Mouse (Mus musculus) ovary, postnatal 14 days (tissue): ENCODE data around the gene Gsta4.
A peak's percentile ranks its signal among the peaks of the same experiment; 100 is the strongest.
"Not testable (repeated sequence)": the region's sequence is repeated elsewhere in the genome, so short reads cannot be mapped to it uniquely, and the experiment has no call there.

Experiments
- DNase-seq: peaks from one replicate; pipeline ENCODE4 v3.0.0; 2022; ENCODE audit warnings: low spot score

Gene Gsta4

GRCm38 (mm10) chr9:78178197-78178596 lies 4.4 kb upstream of the Gsta4 start:
- DNase-seq, result no peak

GRCm38 (mm10) chr9:78179071-78179470 lies 3.5 kb upstream of the Gsta4 start:
- no peak for DNase-seq

- no peak for DNase-seq
Measured at GRCm38 (mm10) chr9:78185686-78186085, 3.1 kb downstream of the Gsta4 start.

- DNase-seq, result no peak
Measured at GRCm38 (mm10) chr9:78188910-78189309, 6.3 kb downstream of the Gsta4 start.

GRCm38 (mm10) chr9:78190651-78191634 lies 8.4 kb downstream of the Gsta4 start:
- no peak for DNase-seq

GRCm38 (mm10) chr9:78191736-78192135 lies 9.2 kb downstream of the Gsta4 start:
- peak; percentile 51 for DNase-seq

- DNase-seq, result peak; percentile 42
Measured at GRCm38 (mm10) chr9:78193902-78194597, 11.5 kb downstream of the Gsta4 start.

GRCm38 (mm10) chr9:78195034-78195433 lies 12.5 kb downstream of the Gsta4 start:
- no peak for DNase-seq

- no peak for DNase-seq
Measured at GRCm38 (mm10) chr9:78197801-78198200, 15.2 kb downstream of the Gsta4 start.

- DNase-seq, result no peak
Measured at GRCm38 (mm10) chr9:78204194-78204593, 21.6 kb downstream of the Gsta4 start.

GRCm38 (mm10) chr9:78208956-78209355 lies 26.4 kb downstream of the Gsta4 start:
- DNase-seq, result no peak

- no peak for DNase-seq
Measured at GRCm38 (mm10) chr9:78210079-78210478, 27.5 kb downstream of the Gsta4 start.

GRCm38 (mm10) chr9:78210821-78211220 lies 28.2 kb downstream of the Gsta4 start:
- no peak for DNase-seq

- DNase-seq, result no peak
Measured at GRCm38 (mm10) chr9:78211521-78211920, 28.9 kb downstream of the Gsta4 start.

GRCm38 (mm10) chr9:78212341-78213049 lies 29.9 kb downstream of the Gsta4 start:
- no peak for DNase-seq

- no peak for DNase-seq
Measured at GRCm38 (mm10) chr9:78217074-78217473, 34.5 kb downstream of the Gsta4 start.

GRCm38 (mm10) chr9:78222616-78223015 lies 40.0 kb downstream of the Gsta4 start:
- DNase-seq, result no peak

- no peak for DNase-seq
Measured at GRCm38 (mm10) chr9:78223221-78223902, 40.8 kb downstream of the Gsta4 start.

GRCm38 (mm10) chr9:78224418-78224817 lies 41.8 kb downstream of the Gsta4 start:
- DNase-seq, result no peak

GRCm38 (mm10) chr9:78225304-78225703 lies 42.7 kb downstream of the Gsta4 start:
- no peak for DNase-seq

GRCm38 (mm10) chr9:78228122-78228521 lies 45.5 kb downstream of the Gsta4 start:
- no peak for DNase-seq

- not testable (repeated sequence) for DNase-seq
Measured at GRCm38 (mm10) chr9:78229658-78230057, 47.1 kb downstream of the Gsta4 start.
